Mouse (Mus musculus): ENCODE measurements around the gene Mtrf1l.

Mtrf1l gene

GRCm38 (mm10) chr10:5804691-5805156 is 19.0 kb downstream of the Mtrf1l start:
- DNase-seq (ENCODE audit: low spot score), result no peak

DNA sequence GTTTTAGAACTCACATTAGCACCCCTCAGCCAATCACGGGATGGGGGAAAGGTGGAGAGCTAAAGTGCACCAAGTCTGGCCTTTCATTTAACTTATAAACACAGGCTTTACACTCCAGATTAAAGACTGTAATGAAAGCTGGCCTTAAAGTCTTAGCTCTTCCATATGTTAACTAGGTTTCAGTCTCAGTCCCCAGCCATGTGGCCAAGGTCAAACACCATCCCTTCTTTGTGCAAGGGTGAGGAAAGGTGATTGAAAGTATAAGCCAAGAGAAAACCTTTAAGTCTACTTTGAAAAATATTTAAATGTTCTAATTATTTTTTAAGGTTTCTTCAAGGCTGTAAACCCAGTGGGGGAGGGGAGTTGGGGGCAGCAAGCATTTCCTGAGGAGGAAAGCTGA is 20.0 kb downstream of the Mtrf1l start:
- DNase-seq (ENCODE audit: low spot score), result no peak

DNA sequence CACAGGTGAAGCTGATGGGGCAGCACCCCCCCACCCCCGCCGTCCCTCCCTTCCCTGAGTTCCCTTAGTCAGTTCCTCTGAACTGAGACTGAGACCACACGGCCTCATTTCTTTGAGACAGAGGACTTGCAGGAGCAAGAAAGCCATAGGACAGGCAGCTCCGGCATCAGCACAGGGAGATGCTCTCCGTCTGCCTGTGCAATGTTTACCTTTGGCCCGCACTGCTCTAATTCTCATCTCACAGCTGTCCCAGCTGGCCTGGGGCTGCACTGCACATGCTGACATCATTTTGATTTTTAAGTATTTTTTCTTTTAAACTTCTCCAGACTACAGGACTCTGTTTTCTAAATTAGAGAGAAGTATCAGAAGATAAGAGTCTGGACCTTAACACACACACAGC is 20.8 kb downstream of the Mtrf1l start:
- no peak for DNase-seq (ENCODE audit: low spot score)

DNA sequence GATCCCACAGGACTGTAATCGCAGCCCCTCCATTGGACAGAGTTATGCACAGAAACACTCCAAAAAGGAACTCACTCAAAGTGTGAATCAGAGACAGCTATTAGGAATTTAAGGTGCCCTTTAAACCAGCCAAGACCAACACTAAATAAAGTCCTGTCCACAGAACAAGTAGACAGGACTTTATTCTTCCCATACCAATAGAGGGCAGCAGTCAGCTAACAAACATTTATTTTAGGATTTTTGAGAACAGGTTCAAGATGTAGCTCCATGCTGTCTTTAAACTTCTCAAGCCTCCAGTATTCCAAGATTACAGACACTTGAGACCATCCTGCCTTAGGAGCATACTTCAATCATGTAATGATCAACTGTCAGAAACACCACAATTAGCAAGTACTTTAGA is 23.2 kb downstream of the Mtrf1l start:
- peak; percentile 13 for DNase-seq (ENCODE audit: low spot score)

DNA sequence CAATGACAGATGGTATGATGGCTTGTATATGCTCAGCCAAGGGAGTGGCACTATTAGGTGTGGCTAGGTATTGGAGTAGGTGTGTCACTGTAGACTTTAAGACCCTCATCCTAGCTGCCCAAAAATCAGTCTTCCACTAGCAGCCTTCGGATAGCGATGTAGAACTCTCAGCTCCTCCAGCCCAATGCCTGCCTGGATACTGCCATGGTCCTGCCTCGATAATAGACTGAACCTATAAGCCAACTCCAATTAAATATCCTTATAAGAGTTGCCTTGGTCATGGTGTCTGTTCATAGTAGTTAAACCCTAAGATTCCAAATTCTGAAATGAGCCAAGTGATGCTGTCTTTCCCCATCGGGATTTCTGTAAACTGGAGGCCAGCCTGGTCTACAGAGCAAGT is 25.6 kb downstream of the Mtrf1l start:
- no peak for DNase-seq (ENCODE audit: low spot score)

DNA sequence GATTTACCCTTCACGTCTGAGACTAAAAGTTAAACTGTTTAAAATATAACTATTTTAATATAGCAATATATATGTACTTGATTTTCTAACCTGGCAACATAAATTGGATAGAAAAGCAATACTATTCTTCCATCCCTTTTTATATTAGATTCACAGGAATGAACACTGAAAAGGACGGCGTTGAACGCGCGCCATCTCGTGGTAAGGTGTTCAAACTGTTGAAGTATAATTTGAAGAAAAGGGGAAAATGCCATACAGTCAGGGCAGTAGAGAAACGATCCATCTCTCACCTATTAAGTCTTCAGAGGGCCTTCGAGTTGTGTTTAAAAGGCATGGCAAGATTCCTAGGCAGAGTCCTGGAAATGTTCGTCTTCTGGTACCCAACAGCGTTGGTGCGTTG is 33.1 kb downstream of the Mtrf1l start:
- no peak for DNase-seq (ENCODE audit: low spot score)

- no peak for DNase-seq (ENCODE audit: low spot score)
Measured at GRCm38 (mm10) chr10:5786923-5787322, 36.8 kb downstream of the Mtrf1l start.
